Mouse (Mus musculus): ENCODE data around the gene Uevld.
"Not testable (repeated sequence)": the region's sequence is repeated elsewhere in the genome, so short reads cannot be mapped to it uniquely, and the experiment has no call there.

The Uevld gene

DNA sequence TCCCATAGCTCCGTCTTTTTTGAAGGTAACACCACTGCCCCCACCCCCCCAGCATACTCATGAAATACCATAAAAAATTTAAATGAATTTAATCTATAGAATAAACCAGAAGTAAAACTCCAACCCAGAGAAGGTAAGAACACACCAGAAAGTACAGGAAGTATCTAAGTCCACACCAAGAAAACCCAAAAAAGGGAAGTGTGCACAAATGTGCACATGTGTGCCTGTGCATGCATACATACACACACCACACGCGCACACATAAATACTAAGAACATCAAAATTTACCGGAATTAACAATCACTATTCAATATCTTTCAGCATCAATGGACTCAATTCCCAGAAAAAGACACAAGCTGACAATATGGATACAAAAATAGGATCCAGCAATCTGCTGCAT lies 11.6 kb upstream of the Uevld start:
- no peak for DNase-seq (ENCODE audit: low spot score in 2 of 2)

DNA sequence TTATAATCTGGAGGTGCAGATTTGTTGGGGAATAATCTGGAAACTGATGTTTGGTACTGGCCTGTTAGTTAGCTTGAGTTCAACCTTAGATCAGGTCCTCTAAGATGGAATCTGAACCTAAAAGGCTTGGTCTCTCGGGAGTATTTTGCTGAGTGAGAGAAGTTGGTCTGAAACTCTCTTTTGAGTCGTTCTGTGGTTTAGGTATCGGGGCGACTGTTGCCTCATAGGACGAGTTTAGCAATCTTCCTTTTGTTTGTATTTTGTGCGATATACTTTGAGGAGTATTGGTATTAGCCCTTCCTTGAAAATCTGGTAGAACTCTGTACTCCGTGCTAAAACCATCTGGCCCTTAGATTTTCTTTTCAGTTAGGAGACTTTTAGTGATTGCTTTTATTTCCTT lies 5.7 kb upstream of the Uevld start:
- DNase-seq (ENCODE audit: low spot score in 2 of 2) = no peak

DNA sequence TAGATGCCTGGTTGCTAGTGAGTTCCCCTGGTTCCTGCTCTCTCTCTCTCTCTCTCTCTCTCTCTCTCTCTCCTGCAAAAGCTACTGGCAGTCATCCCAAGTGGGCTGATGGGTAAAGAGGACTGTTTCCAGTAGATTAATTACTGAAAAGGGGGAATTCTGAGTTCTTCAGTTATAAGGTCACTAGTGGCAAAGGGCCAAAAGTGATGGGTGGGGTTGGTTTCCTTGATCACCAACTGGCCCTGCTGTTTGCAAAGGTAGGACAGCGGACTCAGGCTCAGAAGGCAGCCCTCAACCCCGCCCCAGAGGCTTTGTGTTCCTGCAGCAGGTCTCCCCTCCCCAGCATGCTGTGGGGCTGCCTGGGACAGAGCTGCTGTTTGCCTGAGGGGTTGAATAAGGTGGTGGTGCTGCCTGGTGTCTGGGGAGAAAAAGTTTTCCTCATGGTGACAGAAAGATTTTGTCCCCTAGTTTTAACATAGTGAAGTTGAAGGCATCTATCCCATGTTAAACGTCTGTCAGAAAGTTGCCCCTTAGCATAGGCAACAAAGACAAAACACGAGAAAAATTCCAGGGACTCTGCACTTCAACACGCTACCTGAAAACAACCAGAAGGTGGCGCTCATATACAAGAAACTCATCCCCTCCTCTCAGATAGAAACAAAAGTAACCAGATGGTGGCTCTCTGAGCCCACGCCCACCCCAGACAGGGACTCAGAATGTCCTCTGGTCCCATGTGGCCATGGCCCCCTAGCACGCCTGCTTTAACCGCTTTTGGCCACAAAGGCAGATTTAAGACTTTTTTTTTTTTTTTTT lies 4.7 kb upstream of the Uevld start:
- peak; percentile 38 to 71 for DNase-seq (ENCODE audit: low spot score in 2 of 2)

DNA sequence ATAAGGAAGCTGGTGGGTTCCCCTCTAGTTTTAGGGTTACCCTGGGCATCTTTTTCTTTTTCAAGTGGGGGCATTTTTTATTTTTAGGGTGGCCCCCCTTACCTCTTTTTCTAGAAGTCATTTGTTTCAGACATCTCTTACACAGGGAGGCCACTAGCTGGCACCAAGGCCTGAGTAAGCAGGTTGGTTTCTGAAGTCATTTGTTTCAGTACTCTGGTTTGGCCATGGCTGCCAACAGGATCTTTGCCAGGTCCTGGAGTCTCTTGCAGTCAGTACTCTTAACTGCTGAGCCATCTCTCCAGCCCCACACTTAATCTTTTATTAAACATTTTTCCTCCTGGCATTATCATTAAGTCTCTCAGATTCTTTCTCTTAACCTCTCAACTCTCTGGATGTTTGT lies 3.8 kb upstream of the Uevld start:
- DNase-seq (ENCODE audit: low spot score in 2 of 2) = no peak

DNA sequence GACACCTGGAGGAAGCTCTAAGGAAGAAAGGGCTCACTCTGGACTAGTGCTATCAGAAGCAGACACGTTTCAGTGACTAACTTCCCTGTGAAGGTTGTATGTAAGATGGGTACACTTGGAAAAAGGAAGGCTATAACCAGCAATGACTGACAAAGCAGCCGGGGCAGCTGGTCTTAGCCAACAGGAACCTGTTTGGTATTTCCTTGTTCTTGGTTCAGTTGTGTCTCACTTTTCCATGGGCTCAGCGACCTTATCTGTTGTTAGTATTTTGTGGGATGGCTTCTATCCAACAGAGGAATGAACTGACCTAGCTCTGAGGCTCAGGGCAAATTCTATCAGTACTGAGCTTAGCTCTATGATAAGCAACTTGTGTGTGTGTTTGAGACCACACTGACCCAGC lies 2.7 kb upstream of the Uevld start:
- DNase-seq (ENCODE audit: low spot score in 2 of 2) = no peak

DNA sequence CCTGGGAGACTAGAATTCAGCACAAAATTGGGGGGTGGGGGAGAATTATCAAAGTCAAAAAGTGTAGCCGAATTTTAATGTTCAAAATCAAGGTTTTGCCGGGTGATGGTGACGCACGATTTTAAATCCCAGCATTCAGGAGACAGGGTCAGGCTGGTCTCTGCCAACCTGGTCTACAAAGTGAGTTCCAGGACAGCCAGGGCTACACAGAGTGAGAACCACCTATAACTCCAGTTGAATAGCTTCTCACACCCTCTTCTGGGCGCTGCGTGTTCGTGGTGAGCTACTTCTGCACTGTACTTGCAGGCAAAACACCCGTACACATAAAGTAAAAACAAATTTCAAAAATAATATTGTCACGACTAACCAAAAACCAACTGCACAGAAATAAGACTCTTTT lies 526 bp upstream of the Uevld start:
- DNase-seq (ENCODE audit: low spot score in 2 of 2) = no peak

DNA sequence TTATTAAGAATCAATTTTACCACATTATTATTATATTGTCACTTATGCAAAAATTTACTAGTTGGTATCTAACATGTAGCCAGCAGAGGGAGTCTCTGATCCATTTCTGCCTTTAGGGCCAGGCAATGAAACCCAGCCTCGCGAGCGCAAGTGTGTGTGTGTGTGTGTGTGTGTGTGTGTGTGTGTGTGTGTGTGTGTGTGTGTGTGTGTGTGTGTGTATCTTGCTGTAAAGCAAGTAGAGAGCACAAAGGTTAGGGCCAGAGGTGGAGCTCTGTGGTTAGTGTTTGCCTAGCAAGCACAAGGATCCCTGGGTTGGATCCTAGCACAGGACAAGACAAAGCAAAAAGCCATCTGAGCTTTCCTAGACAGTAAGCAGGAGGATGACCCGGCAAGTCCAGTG lies 22.5 kb downstream of the Uevld start:
- DNase-seq (ENCODE audit: low spot score in 2 of 2) = peak in 1 of 2 experiments; percentile 14

DNA sequence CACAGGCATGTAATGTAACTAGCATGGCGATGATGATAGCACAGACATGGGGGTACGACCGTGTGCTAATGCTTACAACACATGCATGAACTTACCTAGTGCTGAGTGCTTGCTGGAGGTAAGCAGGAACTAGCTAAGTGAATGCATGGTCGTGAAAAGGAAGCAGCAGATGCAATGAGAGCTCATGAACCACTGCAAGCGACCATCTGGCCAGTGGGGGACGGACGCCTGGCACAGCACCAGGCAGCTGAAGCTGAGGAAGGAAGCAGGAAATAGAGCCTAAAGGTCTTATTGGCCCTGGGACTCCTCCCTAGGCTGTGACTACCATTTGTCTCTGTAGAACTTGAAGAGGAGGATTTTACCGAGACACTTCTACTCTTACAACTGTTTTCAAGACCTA lies 23.5 kb downstream of the Uevld start:
- DNase-seq (ENCODE audit: low spot score in 2 of 2) = no peak

DNA sequence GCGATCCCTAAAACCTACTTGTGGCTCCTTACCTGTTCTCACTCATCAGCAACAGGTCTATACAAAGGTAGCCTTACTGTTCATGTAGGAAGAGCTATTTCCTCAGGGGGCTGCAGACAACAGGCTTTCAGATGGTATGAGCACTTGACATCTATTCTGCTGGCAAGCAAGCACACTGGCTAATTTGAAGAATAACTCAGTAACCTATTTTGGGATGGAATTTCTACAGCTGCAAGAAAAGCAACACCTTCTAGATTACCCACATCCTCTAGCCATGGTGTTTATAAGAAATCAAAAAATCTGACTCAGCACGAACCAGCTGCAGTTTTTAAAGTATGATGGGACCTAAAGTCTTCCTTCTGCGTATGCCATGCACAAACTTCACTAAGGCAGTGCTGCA lies 27.0 kb downstream of the Uevld start:
- no peak for DNase-seq (ENCODE audit: low spot score in 2 of 2)

DNA sequence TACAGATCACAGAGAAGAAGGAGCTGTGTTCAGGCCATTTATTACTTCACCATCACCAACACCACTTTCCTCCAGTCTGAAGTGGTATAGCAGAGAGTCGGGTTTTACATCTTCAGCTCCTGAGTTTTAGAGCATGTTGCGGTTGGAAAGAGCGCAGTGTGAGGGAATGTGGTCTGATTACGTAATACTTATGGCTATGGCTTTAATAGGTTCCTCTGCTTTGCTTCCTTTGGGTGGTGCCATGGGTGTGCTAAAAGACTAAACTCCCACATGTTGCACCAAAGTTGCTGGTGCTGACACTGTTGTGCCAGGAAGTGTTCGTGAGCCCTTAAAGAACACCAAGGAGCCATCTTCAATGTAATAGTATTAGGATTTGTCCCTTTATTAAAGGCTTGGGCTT lies 30.0 kb downstream of the Uevld start:
- DNase-seq (ENCODE audit: low spot score in 2 of 2) = no peak

DNA sequence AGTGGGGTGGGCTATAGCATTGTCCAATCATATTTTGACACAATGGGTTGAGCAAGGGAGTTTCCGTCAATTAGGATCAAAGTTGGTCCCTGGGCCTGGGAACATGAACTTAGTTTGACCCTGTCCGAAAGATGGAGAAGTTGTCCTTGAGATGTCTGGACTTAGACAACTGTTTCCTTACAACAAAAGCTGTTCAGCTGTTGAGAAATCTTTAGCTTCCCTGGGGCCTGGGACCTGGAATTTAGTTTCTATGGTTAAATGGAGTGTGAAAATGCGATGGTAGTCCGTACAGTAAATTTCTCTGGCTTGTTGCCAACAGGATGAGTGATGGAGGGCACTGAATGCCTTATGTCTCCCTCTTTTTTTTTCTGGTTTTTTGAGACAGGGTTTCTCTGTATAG lies 36.3 kb downstream of the Uevld start:
- no peak for DNase-seq (ENCODE audit: low spot score in 2 of 2)

DNA sequence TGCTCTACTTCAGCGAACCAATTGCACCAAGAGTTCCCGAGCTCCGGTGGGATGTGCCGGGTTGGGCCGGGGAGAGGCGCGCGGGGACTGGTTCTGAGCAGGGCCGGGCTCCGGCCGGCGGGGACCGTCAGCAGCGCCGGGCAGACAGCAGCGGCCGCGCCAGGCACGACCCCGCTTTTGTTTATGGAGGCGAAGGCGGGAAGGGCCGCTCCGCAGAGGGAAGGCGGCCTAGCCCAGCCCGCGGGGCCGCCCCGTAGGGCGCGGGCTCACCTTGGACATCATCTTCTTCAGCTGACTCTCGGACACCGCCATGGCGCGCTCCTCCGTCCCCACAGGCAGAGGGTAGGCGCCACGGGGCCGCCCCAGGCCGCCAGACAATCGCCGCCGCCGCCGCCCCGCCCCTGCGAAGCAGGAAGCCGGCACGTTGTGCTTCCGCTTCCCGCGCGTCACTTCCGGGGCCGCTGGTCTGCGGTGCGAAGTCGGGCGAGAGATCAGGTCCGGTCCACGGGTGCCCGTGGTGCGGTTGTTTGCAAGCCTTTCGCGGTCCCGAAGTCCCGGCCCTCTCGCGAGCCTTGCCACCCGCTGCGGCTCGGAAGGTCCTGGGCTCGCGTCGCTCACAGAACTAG lies 38.7 kb downstream of the Uevld start, which contains the start of gene Tsg101:
Tsg101 (minus strand) TSS at position 419 of the 626 bp plus-strand sequence.
- peak; percentile 79 to 88 for DNase-seq (ENCODE audit: low spot score in 2 of 2)

DNA sequence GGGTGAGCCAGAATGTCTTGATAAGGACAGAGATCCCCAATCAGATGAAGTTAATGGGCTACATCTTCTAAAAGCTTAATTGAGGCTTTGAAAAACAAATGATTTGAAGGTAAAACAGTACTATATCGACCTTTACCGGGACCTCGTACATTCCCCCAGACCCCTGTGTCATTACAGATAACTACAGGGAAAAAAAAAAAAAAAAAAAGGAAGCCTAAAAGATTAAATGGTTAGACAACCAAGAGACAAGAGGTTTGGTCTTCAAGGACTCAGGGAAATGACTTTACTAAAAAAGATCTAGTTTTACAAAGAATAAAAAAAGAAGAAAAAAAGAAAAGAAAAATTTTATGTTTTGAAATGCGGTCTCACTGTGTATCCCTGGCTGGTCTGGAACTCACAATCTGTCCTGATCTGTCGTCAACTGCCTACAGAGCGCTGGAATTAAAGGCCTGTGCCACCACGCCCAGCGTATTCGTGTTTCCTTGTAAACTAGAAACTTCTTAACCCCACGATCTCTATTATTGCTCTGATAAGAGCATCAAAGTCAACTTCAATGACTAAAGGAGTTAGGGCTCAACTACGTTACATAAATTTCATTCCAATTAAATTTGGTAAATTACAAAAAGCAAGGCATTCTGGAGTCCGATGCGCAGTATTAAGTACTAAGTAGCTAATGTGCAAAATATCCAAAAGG lies 39.5 kb downstream of the Uevld start:
- DNase-seq (ENCODE audit: low spot score in 2 of 2) = no peak

DNA sequence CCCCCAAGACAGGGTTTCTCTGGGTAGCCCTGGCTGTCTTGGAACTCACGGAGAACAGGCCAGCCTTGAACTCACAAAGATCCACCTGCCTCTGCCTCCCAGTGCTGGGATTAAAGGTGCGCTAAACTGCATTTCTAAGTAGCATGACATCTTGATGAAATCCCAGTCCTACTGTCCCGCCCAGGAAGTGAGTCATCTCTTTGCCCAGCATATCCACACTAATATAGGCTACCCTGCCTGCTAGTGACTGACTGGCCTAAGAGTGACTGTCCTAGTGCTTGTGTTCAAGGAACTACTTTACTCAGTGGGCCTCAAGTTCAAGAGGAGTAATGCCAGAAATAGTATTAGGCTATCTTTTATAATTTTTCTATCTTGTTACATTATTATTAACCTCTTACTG lies 42.0 kb downstream of the Uevld start:
- DNase-seq (ENCODE audit: low spot score in 2 of 2) = no peak

DNA sequence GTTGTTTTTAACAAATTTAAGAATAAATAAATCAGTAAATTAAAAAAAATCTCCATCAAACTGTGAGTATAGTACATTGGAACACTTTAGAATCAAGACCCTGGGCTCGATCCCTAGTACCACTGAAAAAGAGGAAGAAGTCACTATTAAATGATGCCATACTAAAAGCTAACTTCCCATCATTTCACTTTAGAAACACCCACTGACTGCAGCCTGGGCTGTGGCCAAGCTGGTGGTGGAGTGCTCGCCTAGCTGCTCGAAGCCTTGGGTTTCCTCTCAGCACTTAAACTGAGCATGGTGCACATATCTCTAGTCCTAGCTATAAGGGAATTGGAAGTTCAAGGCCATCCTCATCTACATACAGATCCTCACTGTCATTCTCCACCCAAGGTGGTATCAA lies 47.1 kb downstream of the Uevld start:
- no peak for DNase-seq (ENCODE audit: low spot score in 2 of 2)

DNA sequence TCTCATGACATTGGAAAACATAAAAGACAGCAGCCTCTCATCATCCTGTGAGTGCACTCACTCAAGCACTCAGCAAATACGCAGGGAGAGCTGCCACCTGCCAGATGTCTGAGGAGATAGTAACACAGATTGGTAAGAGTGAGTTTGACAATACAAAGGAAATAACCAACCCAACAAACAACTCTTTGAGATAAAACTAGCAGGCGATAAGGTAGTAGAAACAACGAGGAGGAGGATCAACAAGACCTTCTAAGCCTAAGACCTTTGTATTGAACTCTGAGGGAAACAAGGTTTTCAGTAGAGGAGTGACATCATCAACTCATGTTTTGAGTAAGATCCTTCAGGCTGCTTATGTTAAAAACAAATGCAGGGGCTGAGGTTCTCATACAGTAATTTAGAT lies 59.0 kb downstream of the Uevld start:
- peak; percentile 6 to 11 for DNase-seq (ENCODE audit: low spot score in 2 of 2)

DNA sequence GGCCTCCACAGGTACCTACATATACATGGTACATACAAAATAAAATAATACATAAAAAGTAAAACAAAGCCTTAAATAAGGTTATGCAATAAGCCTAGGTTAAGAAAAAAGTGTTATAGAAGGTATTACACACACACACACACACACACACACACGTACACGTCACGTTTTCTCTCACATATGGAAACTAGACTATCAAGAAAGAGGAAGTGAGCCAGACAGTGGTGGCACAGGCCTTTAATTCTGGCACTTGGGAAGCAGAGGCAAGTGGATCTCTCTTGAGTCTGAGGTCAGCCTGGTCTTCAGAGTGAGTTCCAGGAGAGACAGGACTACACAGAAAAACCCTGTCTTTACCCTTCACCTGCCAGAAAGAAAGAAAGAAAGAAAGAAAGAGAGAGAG lies 62.8 kb downstream of the Uevld start:
- DNase-seq (ENCODE audit: low spot score in 2 of 2) = no peak

DNA sequence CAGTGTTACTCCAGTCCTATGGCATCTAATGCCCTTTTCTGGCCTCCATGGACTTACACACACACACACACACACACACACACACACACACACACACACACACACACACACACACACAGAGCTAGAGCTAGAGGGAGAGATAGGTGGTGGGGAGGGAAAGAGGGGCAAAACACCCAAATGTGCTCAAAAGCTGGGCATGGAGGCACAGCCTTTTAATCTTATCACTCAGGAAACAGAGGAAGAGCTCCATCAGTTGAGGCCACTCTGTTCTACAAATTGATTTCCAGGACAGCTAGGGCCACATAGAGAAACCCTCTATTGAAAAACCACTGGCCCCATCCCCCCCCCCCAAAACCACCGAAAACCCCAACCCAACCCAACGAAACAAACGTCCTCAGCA lies 75.0 kb downstream of the Uevld start:
- no peak for DNase-seq (ENCODE audit: low spot score in 2 of 2)

DNA sequence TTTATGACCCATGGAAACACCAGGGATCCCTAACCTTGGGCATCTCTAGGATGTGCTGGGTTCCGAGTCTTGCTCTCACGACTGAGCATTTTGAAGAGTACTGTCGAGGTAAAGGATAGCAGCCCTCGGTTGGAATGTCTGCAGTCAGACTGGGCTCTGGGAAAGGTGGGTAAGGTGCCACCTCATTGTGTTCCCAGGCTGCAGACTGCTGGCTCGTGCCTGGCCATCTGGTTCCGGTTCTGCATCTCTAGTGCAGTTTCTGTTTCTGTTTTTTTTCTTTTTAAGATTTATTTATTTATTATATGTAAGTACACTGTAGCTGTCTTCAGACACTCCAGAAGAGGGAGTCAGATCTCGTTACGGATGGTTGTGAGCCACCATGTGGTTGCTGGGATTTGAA lies 76.4 kb downstream of the Uevld start:
- not testable (repeated sequence) for DNase-seq (ENCODE audit: low spot score in 2 of 2)

DNA sequence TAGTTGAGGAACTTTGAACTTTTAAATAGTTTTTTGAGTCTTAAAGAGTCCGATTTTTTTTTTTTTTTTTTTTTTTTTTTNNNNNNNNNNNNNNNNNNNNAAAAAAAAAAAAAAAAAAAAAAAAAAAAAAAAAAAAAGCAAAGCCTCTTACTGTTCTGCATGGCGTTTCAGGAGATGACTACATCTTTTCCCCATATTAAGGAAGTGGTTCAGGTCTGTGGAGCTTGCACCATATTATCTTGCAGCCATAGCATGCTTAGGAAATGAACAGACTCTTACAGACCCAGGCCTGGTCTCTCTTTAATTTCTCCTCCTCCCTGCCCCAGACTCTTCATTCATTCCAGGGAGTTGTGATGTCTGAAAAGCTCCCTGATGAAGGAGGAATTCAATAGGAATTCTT lies 77.3 kb downstream of the Uevld start:
- no peak for DNase-seq (ENCODE audit: low spot score in 2 of 2)

DNA sequence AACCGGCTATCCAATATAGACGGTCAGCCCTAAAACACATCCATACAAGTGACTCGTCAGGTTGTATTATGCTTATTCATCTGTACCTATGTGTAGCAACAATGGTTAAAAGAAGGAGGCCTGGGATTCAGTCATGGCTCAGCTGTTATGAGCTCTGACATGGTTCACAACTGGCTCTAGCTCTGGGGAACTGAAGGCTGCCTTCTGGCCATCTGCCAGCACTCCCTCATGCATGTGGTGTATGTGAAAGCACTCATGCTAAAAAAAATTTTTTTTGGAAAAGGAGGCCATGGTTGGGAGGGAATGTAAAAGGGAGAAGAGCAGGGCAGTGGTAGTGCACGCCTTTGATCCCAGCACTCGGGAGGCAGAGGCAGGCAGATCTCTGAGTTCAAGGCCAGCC lies 78.5 kb downstream of the Uevld start:
- no peak for DNase-seq (ENCODE audit: low spot score in 2 of 2)

DNA sequence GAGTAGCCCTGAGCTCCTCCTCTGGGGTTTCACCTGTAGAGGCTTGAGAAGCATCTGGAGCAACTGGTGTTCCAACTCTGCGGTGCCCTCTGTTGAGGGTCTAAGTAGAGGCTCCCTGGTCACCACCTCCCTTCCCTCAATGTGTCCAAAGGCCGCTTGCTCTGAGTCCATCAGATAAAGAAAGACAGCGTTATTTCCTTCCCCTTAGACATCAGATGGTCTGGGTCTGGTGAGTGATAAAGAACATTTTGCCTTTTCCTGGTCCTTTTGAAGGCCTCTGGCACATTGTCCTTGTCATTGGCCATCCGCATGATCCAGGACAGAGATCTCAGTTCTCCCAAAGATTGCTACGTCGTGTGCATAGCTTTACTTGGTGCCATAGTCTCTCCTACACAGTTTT lies 81.1 kb downstream of the Uevld start:
- DNase-seq (ENCODE audit: low spot score in 2 of 2) = no peak

DNA sequence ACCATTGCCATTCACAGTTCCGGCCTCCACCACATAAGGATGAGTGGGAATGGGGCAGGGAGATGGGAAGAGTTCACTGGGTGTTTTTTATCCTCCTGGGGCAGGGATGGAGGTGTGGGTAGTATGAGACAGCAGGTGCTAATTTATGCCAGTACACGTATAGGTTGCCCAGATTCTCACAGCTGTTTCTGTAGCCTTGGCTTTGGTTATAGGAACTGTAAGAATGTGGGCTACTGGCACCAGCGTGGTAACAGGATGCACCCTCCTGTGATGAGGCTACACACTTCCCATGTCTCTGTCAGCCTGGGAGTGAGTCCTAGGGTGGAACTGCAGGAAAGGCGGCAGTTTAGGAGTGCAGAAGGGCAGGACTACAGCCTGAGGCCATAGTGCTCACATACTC lies 81.5 kb downstream of the Uevld start:
- DNase-seq (ENCODE audit: low spot score in 2 of 2) = no peak
